Mouse (Mus musculus) ovary, adult 18-20 months (tissue): ENCODE data around the gene Rragc.
A peak's percentile ranks its signal among the peaks of the same experiment; 100 is the strongest.
"Not testable (repeated sequence)": the region's sequence is repeated elsewhere in the genome, so short reads cannot be mapped to it uniquely, and the experiment has no call there.

ENCODE experiments used
- DNase-seq: peaks from one replicate; pipeline ENCODE4 v3.0.0; 2022; ENCODE audit warnings: low spot score, mixed read lengths

Rragc gene

GRCm38 (mm10) chr4:123916748-123917547 lies at the start of gene Rragc:
Gene Rragc (plus strand): TSS chr4:123917446.
- peak; percentile 100 for DNase-seq

- no peak for DNase-seq
Observed at GRCm38 (mm10) chr4:123893726-123894125, 23.5 kb upstream of the Rragc start.

- DNase-seq = no peak
Observed at GRCm38 (mm10) chr4:123894295-123894694, 23.0 kb upstream of the Rragc start.

DNA sequence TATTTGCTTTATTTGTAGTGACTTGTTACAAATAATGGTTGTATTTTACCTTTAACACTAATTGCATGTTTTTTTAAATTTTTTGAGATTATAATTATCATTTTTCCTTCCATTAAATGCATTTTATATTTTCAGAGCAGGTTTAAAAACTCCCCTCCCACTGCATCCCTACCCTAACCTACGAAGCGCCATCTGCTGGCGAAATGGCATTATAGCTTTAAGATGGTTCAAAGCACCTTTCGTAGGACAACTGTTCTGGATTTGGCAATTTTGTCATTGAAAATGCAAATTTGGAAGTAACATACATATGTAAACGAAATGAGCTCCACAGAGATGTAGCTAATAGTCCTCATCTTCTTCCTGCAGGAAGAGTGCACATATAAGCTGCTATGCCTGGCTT lies 18.6 kb upstream of the Rragc start:
- DNase-seq = no peak

DNA sequence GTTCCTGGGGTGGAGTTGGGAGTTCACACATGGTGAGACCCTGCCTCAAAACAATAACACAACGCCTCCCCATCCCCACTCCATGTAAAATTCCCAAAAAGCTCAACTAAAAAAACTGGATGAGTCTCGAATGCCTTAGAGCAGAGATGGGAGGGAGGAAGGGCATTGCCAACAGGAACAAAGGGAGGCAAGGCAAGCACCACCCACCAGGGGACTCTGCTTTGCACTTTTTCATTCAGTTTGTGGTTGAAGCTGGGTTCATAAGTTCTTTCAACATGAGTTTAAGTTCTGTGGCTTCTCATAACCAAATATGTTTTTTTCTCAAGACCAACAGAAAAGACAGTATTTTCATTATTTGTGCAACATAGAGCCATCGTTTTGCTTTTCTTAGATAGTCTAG lies 13.8 kb upstream of the Rragc start:
- no peak for DNase-seq

DNA sequence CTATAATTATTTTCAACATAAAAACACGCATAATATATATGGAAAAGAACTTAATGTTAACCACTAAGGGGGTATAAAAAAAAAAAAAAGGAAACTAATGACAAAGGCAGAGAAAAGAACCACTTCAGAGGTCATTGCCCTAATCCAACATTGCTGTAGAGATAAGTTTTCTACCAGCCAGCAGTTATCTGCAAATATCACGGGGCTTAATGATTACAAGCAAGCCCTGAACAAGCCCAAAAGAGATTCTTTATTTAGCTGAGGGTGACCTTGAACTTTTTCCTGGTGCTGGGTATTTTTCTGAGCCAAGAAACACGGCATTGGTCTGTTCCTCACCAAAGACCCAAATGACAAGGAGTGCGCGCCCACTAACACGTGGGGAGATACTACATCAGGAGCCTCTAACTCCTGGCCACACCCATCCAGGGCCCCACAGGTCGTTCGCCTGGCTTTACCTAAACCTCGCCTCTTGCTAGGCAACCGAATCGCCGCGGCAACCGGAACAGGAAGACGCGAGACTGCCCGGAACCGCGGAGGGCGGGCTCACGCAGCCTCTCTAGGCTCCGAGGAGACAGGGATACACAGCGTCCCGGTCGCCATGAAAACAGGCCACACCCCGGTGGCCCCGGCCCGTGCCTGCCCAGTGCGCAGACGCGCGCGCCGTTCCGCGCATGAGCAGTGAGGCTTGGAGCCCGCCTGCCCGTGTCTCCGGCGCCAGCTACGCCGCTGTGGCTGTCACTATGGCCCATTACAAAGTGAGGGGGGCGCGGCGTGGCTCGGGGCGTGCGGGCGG lies 12.7 kb upstream of the Rragc start, which contains the start of gene Mycbp:
TSS of gene Mycbp (plus strand) at position 500 of the 793 bp plus-strand sequence.
- DNase-seq = peak; percentile 99

DNA sequence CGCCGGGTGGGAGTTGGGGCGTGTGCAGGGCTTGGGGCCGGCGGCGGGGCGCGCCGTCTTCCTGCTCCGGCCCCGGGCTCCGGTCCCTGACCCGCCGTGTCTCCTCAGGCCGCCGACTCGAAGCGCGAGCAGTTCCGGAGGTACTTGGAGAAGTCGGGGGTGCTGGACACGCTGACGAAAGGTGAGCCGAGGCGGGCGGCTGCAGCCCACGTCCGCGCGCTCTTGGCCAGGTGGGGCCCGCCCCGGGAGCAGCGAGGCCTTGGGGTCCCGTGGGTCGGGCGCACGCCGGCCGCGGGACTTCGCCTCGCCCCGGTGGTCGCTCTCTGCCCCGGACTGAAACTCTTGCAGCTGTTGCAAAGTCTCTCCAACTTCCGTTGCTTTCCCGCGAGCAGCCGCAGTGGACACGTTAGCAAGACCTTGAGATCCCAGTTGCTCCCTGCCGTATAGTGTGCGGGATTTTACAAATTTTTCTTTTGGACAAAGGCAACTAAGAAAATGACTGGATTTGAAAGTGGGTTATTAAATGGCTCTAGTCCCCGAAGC lies 12.0 kb upstream of the Rragc start:
- DNase-seq = no peak

DNA sequence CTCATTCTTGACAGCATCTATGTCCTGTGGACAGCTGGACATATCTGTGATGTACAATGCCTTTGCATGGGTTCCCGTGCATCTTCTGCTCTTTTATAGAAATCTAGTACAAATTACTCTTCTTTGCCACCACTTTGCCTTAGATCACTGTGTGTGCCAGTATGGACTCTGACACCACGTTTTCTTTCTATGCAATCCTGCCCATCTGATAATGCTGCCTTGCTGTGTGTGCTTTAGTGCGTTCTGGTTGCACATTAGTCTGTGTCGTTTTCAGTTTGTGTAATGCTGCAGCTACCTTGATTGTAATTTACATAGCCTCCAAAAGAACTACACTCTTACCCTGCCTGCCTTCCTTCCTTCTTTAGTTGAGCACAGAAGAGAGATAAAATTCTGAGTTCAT lies 5.7 kb upstream of the Rragc start:
- no peak for DNase-seq

DNA sequence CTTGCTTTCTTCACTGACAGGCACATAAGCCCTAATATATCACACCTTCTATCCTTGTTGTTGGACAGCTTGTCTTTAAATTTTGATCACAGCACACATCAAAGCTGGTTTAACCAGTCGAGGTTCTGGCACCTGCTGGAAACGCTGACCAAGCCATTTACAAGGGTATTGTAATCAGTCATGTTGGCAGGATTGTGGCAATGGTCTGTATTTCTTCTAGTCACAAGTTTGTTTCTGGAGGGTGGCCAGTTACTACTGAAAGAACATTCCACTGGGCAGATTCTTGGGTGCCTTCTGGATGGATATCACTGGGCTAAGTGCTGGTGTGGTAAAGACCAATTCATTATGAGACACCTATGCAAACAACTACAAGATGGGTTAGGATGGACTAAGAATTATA lies 4.8 kb upstream of the Rragc start:
- no peak for DNase-seq

- DNase-seq = no peak
Observed at GRCm38 (mm10) chr4:123917548-123918140, 398 bp downstream of the Rragc start, which contains the start of gene 4930535I16Rik. Gene 4930535I16Rik (minus strand): TSS chr4:123918022.

DNA sequence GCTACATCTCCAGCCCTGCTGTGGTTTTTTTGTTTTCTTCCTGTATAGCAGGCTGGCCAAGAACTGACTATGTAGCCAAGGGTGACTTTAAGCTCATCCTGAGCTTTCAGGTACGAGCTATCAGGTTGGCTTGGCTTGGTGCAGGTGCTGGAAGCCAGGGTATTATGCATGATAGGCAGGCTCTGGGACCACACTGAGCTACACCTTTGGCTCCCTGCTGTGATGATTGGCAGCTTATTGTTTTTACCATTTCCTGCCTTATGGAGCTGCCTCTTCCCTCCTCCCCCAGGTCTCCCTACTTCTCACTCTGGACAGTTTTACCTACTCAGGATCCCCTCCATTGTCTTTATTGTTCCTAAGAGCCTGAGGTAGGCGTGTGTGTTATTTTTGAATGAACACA lies 1.6 kb downstream of the Rragc start:
- DNase-seq = no peak

GRCm38 (mm10) chr4:123921055-123921565 lies 3.9 kb downstream of the Rragc start:
- DNase-seq = no peak

DNA sequence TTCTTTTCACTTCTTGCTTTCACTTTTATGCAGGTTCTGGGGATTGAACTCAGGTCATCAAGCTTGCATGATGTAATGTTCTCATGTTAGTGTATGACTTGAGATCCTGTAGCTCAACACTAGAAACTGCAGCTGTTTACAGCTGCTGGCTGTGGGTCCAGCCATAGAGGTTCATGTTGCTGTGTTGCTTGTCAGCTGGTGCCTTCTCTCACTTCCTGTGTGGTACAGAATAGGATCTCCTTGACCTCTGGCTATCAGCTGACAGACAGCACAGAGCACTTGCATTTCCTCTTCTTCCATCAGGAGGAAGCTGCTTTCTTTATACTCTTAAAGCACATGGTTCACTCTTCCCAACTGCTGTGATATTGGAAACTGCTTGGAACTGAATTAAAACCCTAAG lies 10.7 kb downstream of the Rragc start:
- no peak for DNase-seq

DNA sequence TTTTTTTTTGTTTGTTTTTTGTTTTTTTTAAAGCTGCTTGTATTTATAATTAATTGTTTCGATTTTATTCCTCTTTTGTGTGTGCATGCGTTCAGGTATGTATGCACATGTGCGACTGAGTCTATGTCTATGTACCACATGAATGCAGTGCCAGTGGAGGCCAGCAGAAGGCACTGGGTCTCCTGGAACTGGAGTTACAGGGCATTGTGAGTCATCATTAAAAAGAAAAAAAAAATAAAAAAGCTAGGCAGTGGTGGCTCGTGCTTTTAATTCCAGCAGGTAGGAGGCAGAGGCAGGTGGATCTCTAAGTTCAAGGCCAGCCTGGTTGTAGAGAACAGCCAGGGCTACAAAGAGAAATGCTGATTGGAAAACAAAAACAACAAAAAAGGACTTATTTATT lies 12.7 kb downstream of the Rragc start:
- no peak for DNase-seq

- DNase-seq = no peak
Observed at GRCm38 (mm10) chr4:123934306-123934705, 17.1 kb downstream of the Rragc start.

DNA sequence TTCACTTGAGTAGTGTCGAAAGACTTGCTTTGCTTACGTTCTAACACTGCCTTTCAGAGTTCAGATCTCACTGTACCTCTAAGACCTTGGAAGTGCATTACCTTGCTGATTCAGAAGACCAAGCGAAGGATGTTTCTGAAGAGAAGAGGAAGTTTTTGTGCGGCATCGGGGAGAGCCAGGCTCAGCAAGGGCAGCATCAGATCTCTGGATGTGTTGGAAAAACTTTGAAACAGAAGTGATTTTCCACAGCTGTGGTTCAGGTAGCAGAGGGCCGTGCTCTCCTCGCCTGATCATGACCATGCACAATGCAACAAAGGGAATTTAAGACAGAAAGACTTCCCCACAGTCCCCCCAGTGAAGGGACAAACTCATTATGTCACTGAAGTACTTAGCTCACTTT lies 18.8 kb downstream of the Rragc start:
- DNase-seq = no peak

DNA sequence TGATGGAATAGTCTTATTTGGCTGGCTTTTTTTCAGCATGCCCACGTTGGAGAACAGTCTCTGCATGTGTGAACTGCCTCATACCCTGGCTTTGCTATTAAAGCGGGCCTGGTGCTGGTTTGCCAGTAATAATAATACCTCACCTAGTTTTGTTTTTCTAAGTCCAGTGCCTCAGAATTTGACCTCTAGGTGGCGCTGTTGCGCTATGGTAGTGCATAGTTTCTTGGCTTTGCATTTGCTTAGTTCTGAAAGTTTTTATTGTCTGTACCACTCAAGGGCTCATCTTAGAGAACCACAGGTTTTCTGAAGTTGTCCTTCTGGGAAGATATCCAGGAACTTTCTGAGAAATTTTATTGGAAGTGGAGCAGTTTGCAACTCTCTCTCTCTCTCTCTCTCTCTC lies 22.6 kb downstream of the Rragc start:
- DNase-seq = no peak

DNA sequence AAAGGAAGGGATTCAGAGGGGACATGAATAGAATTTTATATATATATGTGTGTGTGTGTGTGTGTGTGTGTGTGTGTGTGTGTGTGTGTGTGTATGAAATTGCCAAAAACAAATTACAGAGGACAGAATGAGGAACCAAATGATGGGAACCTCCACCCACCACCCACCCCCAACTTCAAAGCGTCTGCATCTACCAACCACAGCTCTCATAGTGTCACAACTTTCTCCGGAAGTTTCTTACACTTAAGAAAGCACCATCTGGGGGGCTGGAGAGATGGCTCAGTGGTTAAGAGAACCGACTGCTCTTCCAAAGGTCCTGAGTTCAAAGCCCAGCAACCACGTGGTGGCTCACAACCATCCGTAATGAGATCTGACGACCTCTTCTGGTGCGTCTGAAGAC lies 23.6 kb downstream of the Rragc start:
- DNase-seq = not testable (repeated sequence)

DNA sequence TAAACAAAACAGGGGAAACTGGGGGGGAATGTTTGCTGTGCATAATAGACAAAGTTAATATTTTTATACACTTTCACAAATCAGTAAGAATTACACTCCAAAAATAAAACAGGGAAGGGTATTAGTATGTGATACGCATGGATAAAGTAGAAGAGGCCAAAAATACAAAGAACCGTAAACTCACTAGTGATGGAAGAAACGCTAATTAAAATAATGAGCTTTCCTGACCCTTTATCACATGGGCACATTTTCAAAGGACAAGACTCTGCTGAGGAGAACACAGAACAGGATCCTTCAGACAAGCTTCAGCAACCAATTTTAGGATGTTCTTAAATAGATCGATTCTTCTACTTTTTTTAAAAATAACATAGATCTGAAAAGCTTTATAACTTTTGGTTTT lies 29.5 kb downstream of the Rragc start:
- DNase-seq = no peak

DNA sequence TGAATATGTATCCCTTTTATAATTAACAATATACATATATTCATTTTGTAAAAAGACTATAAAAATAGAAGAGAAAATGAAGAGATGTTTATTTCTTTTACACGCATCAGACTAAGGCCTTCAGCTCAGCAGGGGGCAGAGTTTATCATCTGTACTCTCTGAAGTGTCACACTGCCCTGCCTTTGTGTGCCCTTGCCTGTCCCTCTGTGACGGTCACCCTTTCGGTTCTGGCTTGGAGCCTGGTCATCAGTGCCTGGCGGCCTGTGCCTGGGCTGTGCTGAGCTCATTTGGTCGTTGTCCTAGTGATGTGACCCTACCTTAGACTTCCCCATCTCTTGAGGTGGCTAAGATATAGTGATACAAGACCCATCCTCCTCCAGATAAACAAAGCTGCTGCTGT lies 29.9 kb downstream of the Rragc start:
- DNase-seq = no peak

DNA sequence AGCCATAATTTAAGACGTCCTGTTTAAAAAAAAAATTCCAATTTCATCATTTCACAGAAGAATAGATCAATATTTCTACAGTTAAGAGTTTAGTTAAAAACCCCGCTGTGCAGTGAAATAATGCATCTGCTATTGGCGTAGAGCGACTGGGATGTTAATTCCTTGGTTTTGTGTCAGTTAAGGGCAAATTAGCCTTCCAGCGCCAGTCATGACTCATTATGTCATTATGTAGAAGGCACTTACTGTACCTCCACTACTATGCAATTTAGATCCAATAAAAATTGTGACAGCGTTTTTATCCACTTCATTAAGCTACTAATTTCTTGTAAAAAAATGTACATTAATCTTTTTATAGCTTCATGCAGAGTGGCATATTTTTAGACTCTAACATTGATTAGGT lies 31.7 kb downstream of the Rragc start:
- no peak for DNase-seq

GRCm38 (mm10) chr4:123949649-123950048 lies 32.4 kb downstream of the Rragc start:
- no peak for DNase-seq
